Mouse (Mus musculus) lung, postnatal 36 days (tissue): Measurements from ENCODE around the gene Dnase1l1.

ENCODE experiments used
- DNase-seq: peaks from one replicate; pipeline ENCODE4 v3.0.0; 2022; ENCODE audit warnings: mixed read lengths

Gene Dnase1l1

GRCm38 (mm10) chrX:74281732-74282394, at the start of gene Dnase1l1, which contains the start of gene Taz:
Gene Dnase1l1, minus strand, starts transcription at chrX:74282337.
Gene Taz, plus strand, starts transcription at chrX:74281912.
- peak; percentile 94 for DNase-seq

GRCm38 (mm10) chrX:74330166-74330930, 48.2 kb upstream of the Dnase1l1 start:
- DNase-seq, result no peak

GRCm38 (mm10) chrX:74329215-74329671, 47.1 kb upstream of the Dnase1l1 start:
- DNase-seq, result no peak

GRCm38 (mm10) chrX:74328725-74329161, 46.6 kb upstream of the Dnase1l1 start, which contains the start of gene Plxna3:
Gene Plxna3, plus strand, starts transcription at chrX:74329066.
- peak; percentile 78 for DNase-seq

GRCm38 (mm10) chrX:74312540-74313464, 30.7 kb upstream of the Dnase1l1 start, which contains the start of gene Fam50a:
Gene Fam50a, plus strand, starts transcription at chrX:74313033.
- peak; percentile 93 for DNase-seq

- peak; percentile 74 for DNase-seq
Measured at GRCm38 (mm10) chrX:74304867-74305700, 22.9 kb upstream of the Dnase1l1 start, which contains the start of gene Gdi1. Gene Gdi1, plus strand, starts transcription at chrX:74304998.

GRCm38 (mm10) chrX:74299721-74300120, 17.6 kb upstream of the Dnase1l1 start:
- peak; percentile 19 for DNase-seq

GRCm38 (mm10) chrX:74298348-74298747, 16.2 kb upstream of the Dnase1l1 start:
- no peak for DNase-seq

- DNase-seq, result peak; percentile 97
Measured at GRCm38 (mm10) chrX:74296538-74297448, 14.7 kb upstream of the Dnase1l1 start, which contains the start of gene Atp6ap1. Gene Atp6ap1, plus strand, starts transcription at chrX:74297097.

GRCm38 (mm10) chrX:74293431-74293830, 11.3 kb upstream of the Dnase1l1 start:
- DNase-seq, result no peak

GRCm38 (mm10) chrX:74283092-74283437, 928 bp upstream of the Dnase1l1 start:
- DNase-seq, result no peak

GRCm38 (mm10) chrX:74282395-74283091, 406 bp upstream of the Dnase1l1 start:
- peak; percentile 94 for DNase-seq

- no peak for DNase-seq
Measured at GRCm38 (mm10) chrX:74281041-74281731, 951 bp downstream of the Dnase1l1 start.

- peak; percentile 20 for DNase-seq
Measured at GRCm38 (mm10) chrX:74277916-74278315, 4.2 kb downstream of the Dnase1l1 start.

- DNase-seq, result no peak
Measured at GRCm38 (mm10) chrX:74273422-74274322, 8.5 kb downstream of the Dnase1l1 start.

- DNase-seq, result peak; percentile 63
Measured at GRCm38 (mm10) chrX:74270902-74271551, 11.1 kb downstream of the Dnase1l1 start.
